Mouse (Mus musculus) spleen, postnatal 10 days (tissue): ENCODE measurements around the gene Gjc2.

ENCODE experiments used
- DNase-seq, 2 experiments: peaks; one replicate each; pipeline ENCODE4 v3.0.0; 2021 to 2022; ENCODE audit warnings: low spot score in 2 of 2

Gjc2 gene

GRCm38 (mm10) chr11:59161398-59161797 is 21.6 kb downstream of the Gjc2 start:
- DNase-seq = no peak

DNA sequence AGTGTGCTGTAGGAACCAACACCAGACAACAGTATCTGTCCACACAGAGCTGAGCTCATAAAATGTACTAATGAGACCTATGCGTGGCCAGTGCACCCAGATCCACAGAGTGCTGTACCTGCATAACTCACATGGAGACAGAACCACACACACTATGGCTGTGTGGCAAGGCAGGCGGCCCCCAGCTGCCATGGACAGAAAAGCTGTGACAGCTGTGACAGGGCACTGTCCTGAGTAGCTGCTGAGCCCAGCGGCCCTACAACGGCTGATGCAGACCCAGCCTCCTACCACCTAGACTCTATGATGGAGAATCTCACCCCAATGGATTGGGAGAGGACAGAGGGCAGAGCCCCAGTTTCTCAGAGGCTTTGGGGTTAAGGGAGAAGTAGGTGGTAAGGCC is 23.5 kb downstream of the Gjc2 start:
- DNase-seq = no peak

GRCm38 (mm10) chr11:59159099-59159498 is 23.9 kb downstream of the Gjc2 start:
- DNase-seq = no peak

DNA sequence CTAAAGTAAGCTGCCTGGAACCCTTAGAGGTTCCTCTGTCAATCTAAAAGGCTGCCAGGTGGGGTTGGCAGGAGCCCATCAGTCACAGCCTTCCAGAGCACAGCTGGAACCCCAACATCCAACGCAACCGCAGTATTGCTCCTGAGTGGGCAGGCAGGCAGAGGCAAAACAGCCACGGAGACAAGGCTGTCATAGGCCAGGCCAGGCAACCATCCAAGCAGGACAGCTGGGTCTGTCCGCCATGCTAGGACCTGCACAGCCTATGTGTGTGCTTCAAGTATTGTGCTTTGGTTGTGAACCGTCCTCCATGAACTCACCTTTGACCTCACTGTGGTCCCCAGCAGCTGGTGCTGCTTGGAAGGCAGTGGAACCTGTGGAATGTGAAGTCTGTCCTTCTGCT is 27.1 kb downstream of the Gjc2 start:
- DNase-seq = no peak

DNA sequence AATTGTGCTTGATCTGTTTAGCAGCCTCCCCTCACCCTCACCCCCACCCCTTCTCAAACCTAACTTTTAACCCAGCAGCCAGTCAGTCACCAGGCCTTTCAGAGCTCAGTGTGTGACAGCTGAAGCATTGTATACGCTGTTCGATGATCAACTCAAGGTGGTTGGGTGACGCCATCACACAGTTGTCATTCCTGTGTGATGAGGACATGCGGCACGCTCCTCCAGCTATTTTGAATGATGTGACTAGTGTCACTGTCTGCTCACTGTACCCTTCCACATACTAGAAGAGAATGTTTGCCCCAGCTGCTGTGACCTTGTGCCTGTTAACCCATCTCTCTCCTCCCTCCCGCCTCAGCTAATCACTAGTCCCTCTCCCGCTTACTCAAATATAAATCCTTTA is 28.8 kb downstream of the Gjc2 start:
- no peak for DNase-seq

DNA sequence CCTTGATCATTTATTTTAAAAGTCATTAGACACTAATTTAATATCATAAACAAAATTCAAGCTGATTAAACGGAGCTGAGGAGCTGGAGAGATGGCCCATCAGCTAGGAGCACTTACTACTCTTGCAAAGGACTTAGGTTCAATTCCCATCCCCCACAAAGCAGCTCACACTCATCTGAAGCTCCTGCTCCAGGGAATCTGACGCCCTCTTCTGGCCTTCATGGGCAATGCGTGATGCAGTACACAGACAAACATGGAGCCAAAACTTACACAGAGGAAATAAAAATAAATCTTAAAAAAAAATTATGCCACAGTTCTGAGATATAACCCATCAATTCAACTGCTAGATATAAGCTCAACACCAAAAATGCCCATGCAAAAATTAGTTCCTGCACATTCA is 31.3 kb downstream of the Gjc2 start:
- no peak for DNase-seq

DNA sequence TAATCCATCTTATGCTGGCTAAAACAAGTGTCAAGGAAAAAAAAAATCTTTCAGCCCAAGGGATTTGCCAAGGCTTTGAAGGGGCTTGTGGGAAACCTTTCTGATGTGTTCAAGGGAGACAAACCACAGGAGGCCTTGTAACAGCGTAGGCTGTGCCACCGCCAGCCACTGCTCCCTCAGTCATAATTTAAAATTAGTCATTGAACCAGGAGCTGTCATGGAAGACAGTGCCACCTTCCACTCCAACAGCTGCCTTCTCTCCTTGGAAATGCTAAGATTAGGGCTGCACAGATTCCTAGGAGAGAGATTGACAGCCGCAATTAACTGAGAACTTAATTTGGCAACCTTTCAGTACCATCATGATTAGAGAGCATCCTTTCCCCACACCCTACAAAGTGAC is 33.7 kb downstream of the Gjc2 start:
- no peak for DNase-seq

DNA sequence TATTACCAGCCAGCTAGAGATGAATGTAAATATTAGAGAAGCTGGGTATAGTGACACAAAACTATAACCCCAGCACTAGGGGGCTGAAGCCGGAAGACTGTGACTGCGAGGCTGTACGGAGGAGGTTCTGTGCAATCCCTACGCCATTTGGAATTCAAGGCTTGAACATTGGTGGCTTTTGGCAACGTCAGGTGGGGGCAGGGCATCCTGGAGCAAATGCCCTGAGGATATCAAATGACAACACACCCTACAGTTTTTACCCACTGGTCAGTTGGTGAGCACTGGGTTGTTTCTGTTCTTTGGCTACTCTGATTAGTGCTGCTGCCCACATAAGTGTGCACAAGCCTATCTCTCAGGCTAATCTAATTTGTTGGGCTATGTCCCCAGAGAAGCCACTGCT is 40.1 kb downstream of the Gjc2 start:
- DNase-seq = no peak

GRCm38 (mm10) chr11:59141772-59142370 is 41.1 kb downstream of the Gjc2 start:
- no peak for DNase-seq

DNA sequence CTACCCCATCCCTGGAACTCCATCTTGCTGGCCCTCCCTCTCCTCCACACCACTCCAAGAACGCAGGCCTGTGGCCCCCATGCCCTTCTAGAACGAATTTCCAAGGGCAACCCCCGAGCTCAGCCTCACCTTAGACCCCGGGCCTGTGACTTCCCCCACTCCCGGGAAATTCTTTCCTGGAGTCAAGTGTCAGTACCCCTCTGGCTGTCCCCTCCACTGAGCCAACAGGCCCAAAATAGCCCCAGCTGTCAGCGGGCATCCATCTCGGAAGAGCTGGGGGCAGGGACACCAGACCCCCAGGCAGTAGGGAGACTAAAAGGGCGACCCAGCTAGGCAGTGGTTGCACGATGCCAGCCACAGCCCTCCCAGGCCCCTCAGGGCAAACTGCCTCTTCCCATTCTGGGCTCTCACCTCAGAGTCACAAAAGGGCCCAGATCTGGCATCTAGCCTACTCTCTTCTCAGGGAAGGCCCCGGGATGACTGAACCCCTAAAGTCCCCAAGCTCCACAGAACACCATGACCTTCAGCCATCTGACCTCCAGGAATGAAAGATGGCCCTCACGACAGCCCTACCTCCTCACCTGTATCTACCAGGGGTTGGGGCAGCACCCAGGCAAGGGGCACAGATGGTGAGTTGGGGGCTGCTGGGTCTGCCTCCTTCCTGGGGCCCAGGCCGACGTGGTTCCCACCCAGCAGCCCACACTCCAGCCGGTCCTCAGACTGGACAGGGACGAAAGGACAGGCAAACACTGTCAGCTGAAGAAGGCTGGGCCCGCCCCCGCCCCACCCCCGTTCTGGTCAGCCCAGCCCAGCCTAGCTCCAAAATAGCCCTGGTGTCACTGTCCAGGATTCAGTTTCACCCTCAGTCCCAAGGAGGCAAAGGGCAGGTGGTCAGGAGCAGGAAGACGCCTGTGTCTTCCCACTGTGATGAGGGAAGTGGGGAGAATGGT is 44.2 kb downstream of the Gjc2 start:
- DNase-seq = no peak

GRCm38 (mm10) chr11:59136994-59137706 is 45.9 kb downstream of the Gjc2 start:
- DNase-seq = no peak

DNA sequence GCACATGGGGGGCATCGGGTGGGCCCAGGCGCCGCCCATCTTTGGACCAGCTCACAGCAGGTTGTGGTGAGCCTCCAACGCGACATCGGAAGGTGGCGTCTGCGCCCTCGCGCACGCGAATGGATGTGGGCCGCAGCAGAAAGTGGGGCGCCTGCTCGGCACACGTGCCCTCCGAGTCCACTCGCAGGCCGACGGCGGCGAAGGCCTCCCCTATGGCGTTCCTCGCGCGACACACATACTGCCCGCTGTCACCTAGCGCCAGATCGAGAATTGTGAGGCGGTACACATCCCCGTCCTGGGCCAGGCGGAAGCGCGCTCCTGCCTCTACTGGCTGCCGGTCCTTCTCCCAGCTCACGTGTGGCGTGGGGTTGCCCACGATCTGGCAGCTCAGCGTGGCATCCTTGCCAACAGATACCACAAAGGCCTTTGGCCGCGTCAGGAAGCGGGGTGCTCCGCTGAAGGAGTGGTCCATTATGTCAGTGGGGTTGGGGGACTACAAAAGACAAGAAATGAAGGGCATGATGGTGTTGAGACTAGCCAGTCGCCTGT is 47.0 kb downstream of the Gjc2 start, which contains the start of gene Obscn:
TSS of gene Obscn (minus strand) at position 499 of the 549 bp plus-strand sequence.
- DNase-seq = no peak

- no peak for DNase-seq
Measured at GRCm38 (mm10) chr11:59135051-59135820, 47.8 kb downstream of the Gjc2 start.

GRCm38 (mm10) chr11:59134373-59134997 is 48.5 kb downstream of the Gjc2 start:
- peak in 1 of 2 experiments; percentile 37 for DNase-seq

GRCm38 (mm10) chr11:59132065-59132464 is 50.9 kb downstream of the Gjc2 start:
- DNase-seq = no peak

GRCm38 (mm10) chr11:59131348-59131919 is 51.6 kb downstream of the Gjc2 start:
- no peak for DNase-seq

DNA sequence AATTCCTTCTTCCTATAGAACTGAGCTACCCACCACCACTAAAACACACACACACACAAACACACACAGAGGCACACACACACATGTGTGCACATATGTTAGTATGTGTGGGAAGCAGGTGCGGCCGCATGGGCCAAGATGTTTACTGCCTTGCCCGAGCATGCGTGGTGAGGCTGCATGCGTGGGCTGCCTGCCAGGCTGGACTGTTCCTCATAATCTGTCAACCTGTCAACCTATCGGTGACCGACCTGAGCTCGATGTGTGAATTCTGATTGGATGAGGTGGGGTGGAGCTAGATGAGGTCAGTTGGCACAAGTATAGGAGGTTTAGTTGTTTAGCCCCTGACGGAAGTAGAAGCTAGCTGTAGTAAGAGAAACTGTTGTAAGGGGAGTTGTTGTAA is 52.2 kb downstream of the Gjc2 start:
- DNase-seq = no peak
